Mouse (Mus musculus) heart, adult 10 weeks (tissue): Measurements from ENCODE around the gene Capzb. TPM values are rescaled to one million over a fixed set of nuclear protein-coding genes. Genes with fewer than 3 reads are reported as not detected.

Experiments used
- polyA plus RNA-seq: library from polyadenylated mRNA; stranded (reverse); fragments of 350-450 nt; fragmentation: Illumina TruSeq; extraction: RNeasy Lipid Tissue Mini Kit (QIAGEN cat#74804); gene quantifications from one replicate; pipeline ENCODE4 v1.2.3, GENCODE M21; 2014; ENCODE audit warnings: low read depth, low replicate concordance

The Capzb gene
- polyA plus RNA-seq: 269 TPM

DNA sequence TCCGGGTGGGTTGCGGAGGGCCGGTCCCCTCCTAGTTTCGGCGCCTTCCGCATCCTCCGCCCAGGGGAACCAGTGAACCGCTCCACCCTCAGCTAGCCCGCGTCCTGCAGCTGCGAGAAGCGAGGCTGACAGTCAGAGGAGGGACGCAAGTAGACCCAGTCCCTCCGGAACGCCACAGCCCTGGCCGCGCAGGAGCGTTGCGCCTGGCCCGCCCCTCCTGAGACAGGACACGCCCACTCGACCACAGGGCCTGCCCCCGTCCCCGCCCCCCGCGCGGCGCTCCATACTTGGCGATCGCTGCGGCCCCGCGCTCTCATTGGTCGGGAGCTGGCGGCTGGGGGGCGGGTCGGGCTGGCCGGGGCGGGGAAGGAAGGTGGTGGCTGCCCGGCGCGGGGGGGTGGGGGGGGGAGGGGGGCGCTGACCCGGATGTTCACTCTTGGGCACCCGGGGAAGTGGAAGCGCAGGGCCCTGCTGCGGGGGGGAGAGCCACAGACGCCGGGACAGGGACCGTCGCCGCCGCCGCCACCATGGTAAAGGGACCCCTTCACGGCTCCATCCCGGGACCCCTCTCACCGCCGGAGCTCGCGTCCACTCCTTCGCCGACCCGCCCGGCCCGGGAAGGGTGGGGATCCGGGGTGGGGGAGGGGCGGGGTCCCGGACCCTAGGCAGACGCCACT, at the start of gene Capzb:
Capzb (plus strand) TSS at position 401 of the 677 bp plus-strand sequence.

DNA sequence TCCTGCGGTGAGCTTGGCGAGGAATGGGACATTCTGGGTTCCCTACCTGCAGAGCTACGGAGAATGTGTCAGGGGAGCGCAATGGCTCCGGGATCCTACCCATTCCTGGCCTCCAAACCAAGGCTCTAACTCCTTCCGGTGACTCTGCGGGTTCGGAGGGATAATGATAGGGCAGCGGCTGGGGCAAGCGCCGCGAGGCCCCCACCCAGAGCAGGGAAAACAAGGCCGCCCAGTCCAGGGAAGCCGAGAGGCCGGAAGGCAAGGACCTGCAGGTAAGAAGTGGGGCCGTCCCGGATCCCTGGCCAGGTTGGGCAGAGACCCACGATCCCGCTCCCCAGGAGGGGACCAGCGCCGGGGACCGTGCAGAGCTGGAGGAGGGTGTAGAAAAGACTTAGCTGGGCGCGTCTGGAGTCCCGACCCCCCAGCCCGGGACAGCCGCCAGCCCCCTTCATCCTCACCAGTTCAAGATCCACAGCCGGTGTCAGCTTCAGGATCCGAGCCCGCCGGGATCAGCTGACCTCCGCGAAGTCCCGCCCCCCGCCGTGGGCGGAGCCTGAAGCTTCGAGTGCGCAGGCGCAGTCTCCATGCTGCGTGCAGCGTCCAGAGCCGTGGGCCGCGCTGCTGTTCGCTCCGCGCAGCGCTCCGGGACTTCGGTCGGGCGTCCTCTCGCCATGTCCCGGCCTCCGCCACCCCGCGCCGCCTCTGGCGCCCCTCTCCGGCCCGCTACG, 117.6 kb downstream of the Capzb start, which contains the start of the genes Pqlc2 and Akr7a5:
Pqlc2 (minus strand) TSS at position 538 of the 728 bp plus-strand sequence.
Akr7a5 (plus strand) TSS at position 574 of the 728 bp plus-strand sequence.

Other genes with a start within 250 kb of the Capzb start
- not detected for gene Rnf186, start 225.8 kb upstream of the Capzb start, polyA plus RNA-seq
- gene Tmco4, start 220.0 kb upstream of the Capzb start, polyA plus RNA-seq: 9.3 TPM
- gene Htr6, start 117.3 kb upstream of the Capzb start, polyA plus RNA-seq: not detected
- 22.9 TPM for gene Nbl1, start 99.9 kb upstream of the Capzb start, polyA plus RNA-seq
- 521 TPM for gene Minos1, start 61.8 kb upstream of the Capzb start, polyA plus RNA-seq
- 5.8 TPM for gene Pqlc2, start 117.8 kb downstream of the Capzb start, polyA plus RNA-seq
- 59.0 TPM for gene Akr7a5, start 117.8 kb downstream of the Capzb start, polyA plus RNA-seq
- 31.4 TPM for gene Mrto4, start 159.7 kb downstream of the Capzb start, polyA plus RNA-seq
- gene Emc1, start 159.7 kb downstream of the Capzb start, polyA plus RNA-seq: 31.1 TPM
- gene Ubr4, start 159.7 kb downstream of the Capzb start, polyA plus RNA-seq: 107 TPM